Mouse (Mus musculus) monocyte, adult 5-6 weeks (primary cell): ENCODE measurements around the gene Olfr552. TPM values are rescaled to one million over a fixed set of nuclear protein-coding genes. Genes with fewer than 3 reads are reported as not detected.

Experiments used
- total RNA-seq: library from RNA; stranded (forward); fragments of 200-1000, 200-491, 200-594 nt; gene quantifications from 3 replicates; pipeline ENCODE4 v1.2.3, GENCODE M21; 2017

The Olfr552 gene
- total RNA-seq, 1 experiment from 2014 or later: not detected

Other genes with a start within 250 kb of the Olfr552 start
- 39.1 to 107 TPM (median 51.1 TPM) in 3 replicates for gene Rrm1, start 156.1 kb upstream of the Olfr552 start, total RNA-seq
- not detected in 3 replicates for gene Olfr543, start 116.1 kb upstream of the Olfr552 start, total RNA-seq
- gene Olfr544, start 109.5 kb upstream of the Olfr552 start, total RNA-seq: not detected in 3 replicates
- gene Olfr545, start 98.2 kb upstream of the Olfr552 start, total RNA-seq: not detected in 3 replicates
- gene Olfr547, start 63.0 kb upstream of the Olfr552 start, total RNA-seq: not detected in 3 replicates
- not detected in 3 replicates for gene Olfr548-ps1, start 56.9 kb upstream of the Olfr552 start, total RNA-seq
- not detected in 3 replicates for gene Olfr549, start 47.9 kb upstream of the Olfr552 start, total RNA-seq
- 35.2 to 57.9 TPM (median 45.9 TPM) in 3 replicates for gene Trim21, start 32.3 kb upstream of the Olfr552 start, total RNA-seq
- gene Olfr550, start 26.3 kb upstream of the Olfr552 start, total RNA-seq: not detected in 3 replicates
- 0.76 TPM in 1 of 3 replicates, not detected in the others for gene Olfr551, start 5.9 kb upstream of the Olfr552 start, total RNA-seq
- gene Olfr553, start 20.4 kb downstream of the Olfr552 start, total RNA-seq: 0.43 TPM in 1 of 3 replicates, not detected in the others
- gene Olfr554, start 40.7 kb downstream of the Olfr552 start, total RNA-seq: not detected in 3 replicates
- not detected in 3 replicates for gene Olfr555, start 61.1 kb downstream of the Olfr552 start, total RNA-seq
- gene Olfr556, start 67.1 kb downstream of the Olfr552 start, total RNA-seq: not detected in 3 replicates
- gene Trim68, start 89.6 kb downstream of the Olfr552 start, total RNA-seq: 4.6 to 15.2 TPM (median 9.5 TPM) in 3 replicates
- gene Olfr557, start 98.1 kb downstream of the Olfr552 start, total RNA-seq: not detected in 3 replicates
- not detected in 3 replicates for gene Olfr558, start 104.4 kb downstream of the Olfr552 start, total RNA-seq
- not detected in 3 replicates for gene Olfr33, start 121.3 kb downstream of the Olfr552 start, total RNA-seq
- not detected in 3 replicates for gene Olfr559, start 129.7 kb downstream of the Olfr552 start, total RNA-seq
- gene Olfr560, start 161.6 kb downstream of the Olfr552 start, total RNA-seq: not detected in 3 replicates
- not detected in 3 replicates for gene Olfr78, start 161.7 kb downstream of the Olfr552 start, total RNA-seq
- not detected in 3 replicates for gene Olfr561, start 173.5 kb downstream of the Olfr552 start, total RNA-seq
- not detected in 3 replicates for gene Olfr564, start 205.7 kb downstream of the Olfr552 start, total RNA-seq